Mouse (Mus musculus) MEL (cell line): ENCODE measurements at regions not wholly inside any gene's neighbourhood (a gene's known extent, or its start where the extent isn't known, plus 50 kb on each side); places are given as distances from the start of the nearest gene placed in this dataset.

Experiments
- DNase-seq: peaks from one replicate; pipeline ENCODE4 v3.0.0; 2011; ENCODE audit warnings: low read depth, low spot score
- H3K27ac ChIP-seq: 2 replicates; pipeline ENCODE4 v1.5.1; 2012; ENCODE audit warnings: low read depth, mild to moderate bottlenecking, control low read depth, low read length, moderate library complexity; ENCODE audit not compliant: control insufficient read depth
- H3K27me3 ChIP-seq, 2 experiments: fragments of 150-350 bp in 1 of 2; sonication (generic) in 1 of 2; 2 replicates each; pipeline ENCODE4 v1.6.1; 2012; ENCODE audit warnings: low read length in 2 of 2, mild to moderate bottlenecking in 2 of 2, improper control_type of control experiment in 1 of 2, moderate library complexity in 1 of 2; ENCODE audit not compliant: insufficient read depth in 2 of 2, control insufficient read depth in 1 of 2
- H3K36me3 ChIP-seq, 2 experiments: 2 replicates each; pipeline ENCODE4 v1.6.1; 2012 to 2014; ENCODE audit warnings: low read length in 2 of 2, improper control_type of control experiment in 1 of 2, inconsistent platforms in 1 of 2, mild to moderate bottlenecking in 1 of 2; ENCODE audit not compliant: insufficient read depth in 2 of 2, control insufficient read depth in 1 of 2
- H3K4me1 ChIP-seq, 2 experiments: fragments of 150-350 bp in 1 of 2; sonication (generic) in 1 of 2; 2 replicates each; pipeline ENCODE4 v1.6.1; 2012; ENCODE audit warnings: low read length in 2 of 2, improper control_type of control experiment in 1 of 2, mild to moderate bottlenecking in 1 of 2; ENCODE audit not compliant: insufficient read depth in 2 of 2, control insufficient read depth in 1 of 2
- H3K4me3 ChIP-seq, 2 experiments: fragments of 150-350 bp in 1 of 2; sonication (generic) in 1 of 2; 2 replicates each; pipeline ENCODE4 v1.5.1; 2012; ENCODE audit warnings: low read depth in 2 of 2, low read length in 2 of 2, mild to moderate bottlenecking in 2 of 2, moderate library complexity in 2 of 2, control low read depth in 1 of 2, improper control_type of control experiment in 1 of 2; ENCODE audit not compliant: control insufficient read depth in 1 of 2, insufficient read depth in 1 of 2
- H3K79me2 ChIP-seq: 2 replicates; pipeline ENCODE4 v1.6.1; 2012; ENCODE audit warnings: mild to moderate bottlenecking, low read length, moderate library complexity; ENCODE audit not compliant: control insufficient read depth, poor library complexity, insufficient read depth
- H3K9ac ChIP-seq: 2 replicates; pipeline ENCODE4 v1.6.1; 2012; ENCODE audit warnings: low read depth, mild to moderate bottlenecking, control low read depth, low read length, moderate library complexity; ENCODE audit not compliant: control insufficient read depth, poor library complexity, severe bottlenecking
- H3K9me3 ChIP-seq: fragments of 150-350 bp; sonication (generic); replicated peaks from 2 replicates; pipeline ENCODE4 v1.6.1; 2012; ENCODE audit warnings: mild to moderate bottlenecking, low read length, improper control_type of control experiment, moderate library complexity; ENCODE audit not compliant: insufficient read depth
- BHLHE40 ChIP-seq: IDR thresholded peaks from 2 replicates; pipeline ENCODE4 v1.6.1; 2012; ENCODE audit warnings: low read depth, mild to moderate bottlenecking, inconsistent platforms, low read length, improper control_type of control experiment, borderline replicate concordance
- CHD1 ChIP-seq: IDR thresholded peaks from 2 replicates; pipeline ENCODE4 v1.6.1; 2012; ENCODE audit warnings: low read depth, mild to moderate bottlenecking, inconsistent platforms, low read length, improper control_type of control experiment
- CHD2 ChIP-seq: IDR thresholded peaks from 2 replicates; pipeline ENCODE4 v1.6.1; 2011; ENCODE audit warnings: low read length, improper control_type of control experiment
- CTCF ChIP-seq, 3 experiments: IDR thresholded peaks in 2 of 3; conservative IDR thresholded peaks in 1 of 3; 2 replicates each; pipeline ENCODE4 v1.5.1; 2011 to 2012; ENCODE audit warnings: low read length in 3 of 3, low read depth in 2 of 3, mild to moderate bottlenecking in 2 of 3, improper control_type of control experiment in 1 of 3, inconsistent platforms in 1 of 3, mixed read lengths in 1 of 3, moderate library complexity in 1 of 3; ENCODE audit not compliant: control insufficient read depth in 1 of 3, insufficient read depth in 1 of 3, poor library complexity in 1 of 3, severe bottlenecking in 1 of 3
- ETS1 ChIP-seq: IDR thresholded peaks from 2 replicates; pipeline ENCODE4 v1.6.1; 2012; ENCODE audit warnings: low read depth, mild to moderate bottlenecking, inconsistent platforms, low read length, improper control_type of control experiment, moderate library complexity
- GABPA ChIP-seq: IDR thresholded peaks from 2 replicates; pipeline ENCODE4 v1.6.1; 2012; ENCODE audit warnings: low read depth, mild to moderate bottlenecking, inconsistent platforms, low read length, improper control_type of control experiment, moderate library complexity
- GATA1 ChIP-seq: IDR thresholded peaks from 2 replicates; pipeline ENCODE4 v1.6.1; 2011; ENCODE audit warnings: low read depth, low read length, improper control_type of control experiment
- JUND ChIP-seq: IDR thresholded peaks from 2 replicates; pipeline ENCODE4 v1.6.1; 2011; ENCODE audit warnings: low read depth, mild to moderate bottlenecking, improper control_type of control experiment, low read length
- MAZ ChIP-seq: IDR thresholded peaks from 2 replicates; pipeline ENCODE4 v1.6.1; 2012; ENCODE audit warnings: low read depth, mild to moderate bottlenecking, inconsistent platforms, low read length, improper control_type of control experiment
- MEF2A ChIP-seq: IDR thresholded peaks from 2 replicates; pipeline ENCODE4 v1.6.1; 2014; ENCODE audit warnings: low read depth, mild to moderate bottlenecking, inconsistent platforms, low read length, improper control_type of control experiment; ENCODE audit not compliant: poor library complexity, insufficient replicate concordance, severe bottlenecking; ENCODE audit errors: extremely low read depth
- MXI1 ChIP-seq: IDR thresholded peaks from 2 replicates; pipeline ENCODE4 v1.6.1; 2011; ENCODE audit warnings: mild to moderate bottlenecking, low read depth, low read length, improper control_type of control experiment
- MYC ChIP-seq: IDR thresholded peaks from 2 replicates; pipeline ENCODE4 v1.6.1; 2011; ENCODE audit warnings: low read depth, mild to moderate bottlenecking, low read length, improper control_type of control experiment, moderate library complexity
- POLR2AphosphoS2 ChIP-seq: IDR thresholded peaks from 2 replicates; pipeline ENCODE4 v1.6.1; 2011; ENCODE audit warnings: low read length, improper control_type of control experiment
- POLR2AphosphoS5 ChIP-seq: IDR thresholded peaks from 2 replicates; pipeline ENCODE4 v1.6.1; 2012; ENCODE audit warnings: low read depth, borderline replicate concordance, mild to moderate bottlenecking, inconsistent platforms, low read length, moderate library complexity, mixed read lengths
- RAD21 ChIP-seq: IDR thresholded peaks from 2 replicates; pipeline ENCODE4 v1.6.1; 2011; ENCODE audit warnings: mild to moderate bottlenecking, low read depth, low read length, improper control_type of control experiment
- RCOR1 ChIP-seq: IDR thresholded peaks from 2 replicates; pipeline ENCODE4 v1.6.1; 2012; ENCODE audit warnings: low read depth, mild to moderate bottlenecking, inconsistent platforms, low read length, improper control_type of control experiment
- SMC3 ChIP-seq: IDR thresholded peaks from 2 replicates; pipeline ENCODE4 v1.6.1; 2011; ENCODE audit warnings: low read depth, low read length, improper control_type of control experiment
- TBP ChIP-seq: IDR thresholded peaks from 2 replicates; pipeline ENCODE4 v1.8.0; 2011; ENCODE audit warnings: low read depth, low read length, improper control_type of control experiment
- TCF12 ChIP-seq: IDR thresholded peaks from 2 replicates; pipeline ENCODE4 v1.6.1; 2014; ENCODE audit warnings: low read depth, mild to moderate bottlenecking, inconsistent platforms, low read length, improper control_type of control experiment, moderate library complexity
- UBTF ChIP-seq: IDR thresholded peaks from 2 replicates; pipeline ENCODE4 v1.6.1; 2012; ENCODE audit warnings: low read depth, mild to moderate bottlenecking, inconsistent platforms, low read length, improper control_type of control experiment, moderate library complexity, borderline replicate concordance; ENCODE audit not compliant: insufficient read depth
- USF2 ChIP-seq, 2 experiments: IDR thresholded peaks; 2 replicates each; pipeline ENCODE4 v1.6.1; 2011 to 2012; ENCODE audit warnings: improper control_type of control experiment in 2 of 2, low read length in 2 of 2, borderline replicate concordance in 1 of 2, inconsistent platforms in 1 of 2, low read depth in 1 of 2, mild to moderate bottlenecking in 1 of 2; ENCODE audit not compliant: insufficient read depth in 1 of 2
- ZC3H11A ChIP-seq: IDR thresholded peaks from 2 replicates; pipeline ENCODE4 v1.6.1; 2012; ENCODE audit warnings: low read depth, mild to moderate bottlenecking, inconsistent platforms, low read length, improper control_type of control experiment
- ZNF384 ChIP-seq: IDR thresholded peaks from 2 replicates; pipeline ENCODE4 v1.6.1; 2012; ENCODE audit warnings: low read depth, mild to moderate bottlenecking, inconsistent platforms, low read length, improper control_type of control experiment

GRCm38 (mm10) chr2:172094159-172094558 lies 50.9 kb upstream of the Cbln4 start:
- Histone ChIP-seq H3K27me3 (no peaks in the 10 kb centered on the region), H3K9me3 (no peaks in the 10 kb centered on the region), H3K4me3 (no peak overlapping the region), H3K4me1 (no peaks in the 10 kb centered on the region), H3K27ac (no peak overlapping the region), H3K79me2 (no peaks in the 10 kb centered on the region), H3K36me3 (no peaks in the 10 kb centered on the region), H3K9ac (no peak overlapping the region)
- no peak for DNase-seq
- no peak for TF ChIP-seq TBP
- no peak for TF ChIP-seq TCF12
- TF ChIP-seq CTCF (IDR thresholded peaks at IDR 0.05 in 2 of 3, conservative IDR thresholded peaks at IDR 0.05 in 1 of 3; ENCODE audit: control insufficient read depth in 1 of 3, insufficient read depth in 1 of 3, low read depth in 2 of 3, low read length in 3 of 3, poor library complexity in 1 of 3, severe bottlenecking in 1 of 3), result no peak
- TF ChIP-seq CHD1, result no peak
- no peak for TF ChIP-seq MXI1
- TF ChIP-seq GABPA, result no peak
- TF ChIP-seq ZNF384, result no peak
- no peak for TF ChIP-seq BHLHE40
- no peak for TF ChIP-seq RCOR1
- no peak for TF ChIP-seq POLR2AphosphoS5
- no peak for TF ChIP-seq MAZ

GRCm38 (mm10) chr2:172103881-172104655 lies 60.8 kb upstream of the Cbln4 start:
- Histone ChIP-seq H3K27me3 (no peaks in the 10 kb centered on the region), H3K9me3 (no peaks in the 10 kb centered on the region), H3K36me3 (no peaks in the 10 kb centered on the region)

More at GRCm38 (mm10) chr2:172103881-172104655, 60.8 kb upstream of the Cbln4 start:
- Histone ChIP-seq H3K27ac (no peak overlapping the region), H3K4me3 (no peak overlapping the region), H3K9ac (no peak overlapping the region), H3K4me1 (no peaks in the 10 kb centered on the region), H3K79me2 (no peaks in the 10 kb centered on the region)
- TF ChIP-seq TCF12 (no peak), POLR2AphosphoS5 (no peak), JUND (no peak), RAD21 (no peak), GATA1 (no peak), MYC (no peak), MEF2A (no peak), CHD2 (no peak), ETS1 (no peak), USF2 (IDR thresholded peaks at IDR 0.05; ENCODE audit: borderline replicate concordance in 1 of 2, insufficient read depth in 1 of 2, low read depth in 1 of 2, low read length in 2 of 2) (no peak), SMC3 (no peak), GABPA (no peak), POLR2AphosphoS2 (no peak), CTCF (IDR thresholded peaks at IDR 0.05 in 2 of 3, conservative IDR thresholded peaks at IDR 0.05 in 1 of 3; ENCODE audit: control insufficient read depth in 1 of 3, insufficient read depth in 1 of 3, low read depth in 2 of 3, low read length in 3 of 3, poor library complexity in 1 of 3, severe bottlenecking in 1 of 3) (no peak), MAZ (no peak), ZC3H11A (no peak), UBTF (no peak)
- no peak for DNase-seq
